Mouse (Mus musculus) G1E (cell line): Measurements from ENCODE around the gene Ttc39a.
A peak's percentile ranks its signal among the peaks of the same experiment; 100 is the strongest.

Source experiments
- CTCF ChIP-seq: IDR thresholded peaks from 2 replicates; pipeline ENCODE4 v1.5.1; 2012; ENCODE audit warnings: low read depth, low read length, inconsistent platforms, mixed read lengths
- GATA1 ChIP-seq: IDR thresholded peaks from 2 replicates; pipeline ENCODE4 v1.6.1; 2012; ENCODE audit warnings: borderline replicate concordance, low read length, inconsistent platforms, mixed read lengths
- GATA2 ChIP-seq: IDR thresholded peaks from 2 replicates; pipeline ENCODE4 v1.6.1; 2012; ENCODE audit warnings: low read depth, low read length, inconsistent platforms, borderline replicate concordance
- POLR2AphosphoS5 ChIP-seq: IDR thresholded peaks from 2 replicates; pipeline ENCODE4 v1.6.1; 2012; ENCODE audit warnings: low read depth, low read length, inconsistent platforms; ENCODE audit not compliant: insufficient replicate concordance
- TAL1 ChIP-seq: conservative IDR thresholded peaks from 2 replicates; pipeline ENCODE4 v1.6.1; 2012; ENCODE audit warnings: low read depth, low read length, inconsistent platforms, mixed read lengths

- TF ChIP-seq CTCF: peak; percentile 65
- no peak for TF ChIP-seq GATA2
- TF ChIP-seq POLR2AphosphoS5: no peak
- TF ChIP-seq GATA1: no peak
- no peak for TF ChIP-seq TAL1
These were observed 13.8 kb downstream of the Ttc39a start for GRCm38 (mm10) chr4:109420138-109420795.
